Mouse (Mus musculus) frontal cortex, adult (tissue): ENCODE measurements around the gene Nsun2.

Source experiments
- ATAC-seq: cut with Nextera tagmentation; 2 replicates; pipeline ENCODE4 v1.9.2; 2017; ENCODE audit warnings: mild to moderate bottlenecking, moderate library complexity, mixed read lengths; ENCODE audit not compliant: low TSS enrichment

Gene Nsun2

GRCm38 (mm10) chr13:69523444-69524157 is 9.9 kb upstream of the Nsun2 start:
- 0 out of 2 replicates have a peak, but pooled peaks have one; percentile 3 for ATAC-seq

- peak; percentile 62 for ATAC-seq
These were observed 9.4 kb upstream of the Nsun2 start for GRCm38 (mm10) chr13:69524158-69524530.

- ATAC-seq, result no peak
These were observed 7.7 kb upstream of the Nsun2 start for GRCm38 (mm10) chr13:69525867-69526266.

- ATAC-seq, result no peak
These were observed 5.0 kb upstream of the Nsun2 start for GRCm38 (mm10) chr13:69528531-69528930.

- ATAC-seq, result no peak
These were observed 3.4 kb upstream of the Nsun2 start for GRCm38 (mm10) chr13:69530156-69530555.

GRCm38 (mm10) chr13:69530951-69531350 is 2.6 kb upstream of the Nsun2 start:
- ATAC-seq, result no peak

- ATAC-seq, result no peak
These were observed 2.1 kb upstream of the Nsun2 start for GRCm38 (mm10) chr13:69531431-69531830.

GRCm38 (mm10) chr13:69532101-69532892 is 1.2 kb upstream of the Nsun2 start:
- no peak for ATAC-seq

GRCm38 (mm10) chr13:69532893-69533404 is 597 bp upstream of the Nsun2 start:
- peak; percentile 0; the same call in 1 of the 2 replicates for ATAC-seq

GRCm38 (mm10) chr13:69534334-69534653 is 748 bp downstream of the Nsun2 start, which contains the start of gene Tent4a:
Tent4a (minus strand) TSS chr13:69534617.
- ATAC-seq, result peak; percentile 41

GRCm38 (mm10) chr13:69534654-69535551 is 1.4 kb downstream of the Nsun2 start:
- ATAC-seq, result peak; percentile 57

GRCm38 (mm10) chr13:69536021-69536420 is 2.5 kb downstream of the Nsun2 start:
- ATAC-seq, result no peak

- ATAC-seq, result no peak
These were observed 3.8 kb downstream of the Nsun2 start for GRCm38 (mm10) chr13:69537366-69537765.

- no peak for ATAC-seq
These were observed 4.8 kb downstream of the Nsun2 start for GRCm38 (mm10) chr13:69538327-69538726.

- ATAC-seq, result peak; percentile 3; the same call in 1 of the 2 replicates
These were observed 7.7 kb downstream of the Nsun2 start for GRCm38 (mm10) chr13:69541209-69541608.

GRCm38 (mm10) chr13:69541776-69542175 is 8.2 kb downstream of the Nsun2 start:
- ATAC-seq, result peak; percentile 92

- ATAC-seq, result no peak
These were observed 9.2 kb downstream of the Nsun2 start for GRCm38 (mm10) chr13:69542571-69543352.

- no peak for ATAC-seq
These were observed 10.0 kb downstream of the Nsun2 start for GRCm38 (mm10) chr13:69543595-69543994.

- ATAC-seq, result no peak
These were observed 11.5 kb downstream of the Nsun2 start for GRCm38 (mm10) chr13:69545019-69545418.

GRCm38 (mm10) chr13:69547488-69548180 is 14.1 kb downstream of the Nsun2 start:
- ATAC-seq, result no peak
